Mouse (Mus musculus) adrenal gland, postnatal 0 days (tissue): ENCODE results near the gene Neo1. TPM values are rescaled to one million over a fixed set of nuclear protein-coding genes. Genes with fewer than 3 reads are reported as not detected.

ENCODE experiments used
- polyA plus RNA-seq: library from polyadenylated mRNA; unstranded; fragments of >200 nt; fragmentation: Nextera tagmentation; extraction: Ambion mirVana; gene quantifications from 2 replicates; pipeline ENCODE4 v1.2.1, GENCODE M21; 2015

Neo1 gene
- polyA plus RNA-seq, result 23.6 and 23.8 TPM in 2 replicates

DNA sequence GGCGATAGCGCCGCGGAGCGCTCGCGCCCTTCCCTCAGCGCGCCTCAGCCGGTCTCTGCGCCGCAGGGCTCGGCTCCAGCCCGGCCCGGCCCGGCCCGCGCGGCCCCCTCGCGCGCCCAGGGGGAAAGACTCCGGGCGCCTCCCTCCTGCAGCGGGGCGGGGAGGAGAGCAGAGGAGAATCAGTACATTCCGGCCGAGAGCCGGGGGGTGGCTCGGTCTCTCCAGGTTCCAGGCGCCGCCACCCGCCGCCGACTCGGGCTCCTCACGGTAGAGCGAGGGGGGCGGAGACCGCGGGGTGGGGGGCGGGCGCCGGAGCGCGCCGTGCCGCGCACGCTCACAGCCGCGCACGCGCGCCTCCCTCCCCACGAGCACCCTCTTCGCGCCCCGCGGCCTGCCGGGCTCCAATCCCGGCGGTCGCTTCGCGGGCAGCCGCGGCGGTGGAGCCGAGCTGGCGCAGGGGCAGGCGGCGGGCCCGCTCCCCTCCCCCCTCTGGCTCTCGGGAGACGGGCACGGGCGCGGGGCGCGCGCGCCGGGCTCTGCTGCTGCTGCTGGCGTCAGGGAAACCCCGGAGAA lies at the start of gene Neo1:
Gene Neo1 (minus strand): TSS at position 283 of the 573 bp plus-strand sequence.

Other genes with a start within 250 kb of the Neo1 start
- 0.44 and 0.66 TPM in 2 replicates for gene Hcn4, start 213.0 kb downstream of the Neo1 start, polyA plus RNA-seq